Mouse (Mus musculus): ENCODE measurements around the gene Olfr1085. TPM values are rescaled to one million over a fixed set of nuclear protein-coding genes. Genes with fewer than 3 reads are reported as not detected.

Olfr1085 gene
- polyA plus RNA-seq (2017; shearing (Covaris generic)): not detected

GRCm38 (mm10) chr2:86661919-86662318, at the start of gene Olfr1085:
Olfr1085 (minus strand) TSS chr2:86662019.

GRCm38 (mm10) chr2:86698295-86698694, 36.5 kb upstream of the Olfr1085 start, which contains the start of gene Olfr1087:
Olfr1087 (minus strand) TSS chr2:86698395.

GRCm38 (mm10) chr2:86679992-86680391, 18.2 kb upstream of the Olfr1085 start, which contains the start of gene Olfr1086:
Olfr1086 (minus strand) TSS chr2:86680092.

GRCm38 (mm10) chr2:86639625-86640024, 22.2 kb downstream of the Olfr1085 start, which contains the start of gene Olfr1084:
Olfr1084 (minus strand) TSS chr2:86639725.

Other genes starting within 250 kb of the Olfr1085 start
- not detected for gene Olfr1061, start 248.0 kb downstream of the Olfr1085 start, polyA plus RNA-seq (2017; shearing (Covaris generic))
- not detected for gene Olfr1062, start 235.3 kb downstream of the Olfr1085 start, polyA plus RNA-seq (2017; shearing (Covaris generic))
- not detected for gene Olfr1065, start 211.4 kb downstream of the Olfr1085 start, polyA plus RNA-seq (2017; shearing (Covaris generic))
- gene Olfr1066, start 205.8 kb downstream of the Olfr1085 start, polyA plus RNA-seq (2017; shearing (Covaris generic)): not detected
- not detected for gene Olfr228, start 174.6 kb downstream of the Olfr1085 start, polyA plus RNA-seq (2017; shearing (Covaris generic))
- not detected for gene Olfr1076, start 153.6 kb downstream of the Olfr1085 start, polyA plus RNA-seq (2017; shearing (Covaris generic))
- not detected for gene Olfr1079, start 119.5 kb downstream of the Olfr1085 start, polyA plus RNA-seq (2017; shearing (Covaris generic))
- gene Olfr1080, start 103.8 kb downstream of the Olfr1085 start, polyA plus RNA-seq (2017; shearing (Covaris generic)): not detected
- 0.30 TPM for gene Olfr1082, start 63.1 kb downstream of the Olfr1085 start, polyA plus RNA-seq (2017; shearing (Covaris generic))
- gene Olfr1084, start 22.3 kb downstream of the Olfr1085 start, polyA plus RNA-seq (2017; shearing (Covaris generic)): not detected
- 0.37 TPM for gene Olfr1086, start 18.1 kb upstream of the Olfr1085 start, polyA plus RNA-seq (2017; shearing (Covaris generic))
- gene Olfr1087, start 36.4 kb upstream of the Olfr1085 start, polyA plus RNA-seq (2017; shearing (Covaris generic)): not detected
- not detected for gene Olfr1089, start 71.7 kb upstream of the Olfr1085 start, polyA plus RNA-seq (2017; shearing (Covaris generic))
- gene Olfr1090, start 97.0 kb upstream of the Olfr1085 start, polyA plus RNA-seq (2017; shearing (Covaris generic)): not detected
- not detected for gene Olfr1093, start 120.5 kb upstream of the Olfr1085 start, polyA plus RNA-seq (2017; shearing (Covaris generic))
- gene Olfr141, start 148.0 kb upstream of the Olfr1085 start, polyA plus RNA-seq (2017; shearing (Covaris generic)): not detected
- gene Olfr1094, start 162.6 kb upstream of the Olfr1085 start, polyA plus RNA-seq (2017; shearing (Covaris generic)): not detected
- gene Olfr1095, start 189.7 kb upstream of the Olfr1085 start, polyA plus RNA-seq (2017; shearing (Covaris generic)): not detected
- gene Gm13723, start 212.8 kb upstream of the Olfr1085 start, polyA plus RNA-seq (2017; shearing (Covaris generic)): not detected
- gene Olfr1097, start 230.2 kb upstream of the Olfr1085 start, polyA plus RNA-seq (2017; shearing (Covaris generic)): not detected